18 mouse cellular contexts compared by ENCODE assay signal in the genomic region with DNA sequence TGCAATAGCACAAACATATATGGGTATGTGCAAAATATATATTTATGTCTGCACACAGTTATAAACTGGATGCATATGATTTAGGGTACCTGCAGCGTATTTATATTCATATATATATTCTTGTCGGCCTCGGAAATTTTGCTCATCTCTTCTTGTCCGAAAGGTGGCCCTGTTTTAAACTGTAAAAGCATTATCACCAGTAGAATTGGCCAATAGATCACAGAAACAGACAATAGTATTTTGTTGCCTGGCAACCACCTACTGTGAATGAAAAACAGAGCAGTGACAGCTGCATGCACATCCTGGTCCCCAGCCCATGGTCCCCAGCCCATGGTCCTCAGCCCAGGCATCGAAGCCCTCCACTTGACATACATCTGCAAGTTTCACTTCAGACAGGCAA. TPM values are rescaled to one million over a fixed set of nuclear protein-coding genes. Genes with fewer than 3 reads are reported as not detected.
DNase-seq lines count a peak whose midpoint lies in the region; ATAC-seq and TF ChIP-seq lines count a peak whose summit lies in the region.
"Had no signal": no experiment of that assay in that cellular context is flagged by ENCODE, and none has a peak within 500 bp of the region (broad histone marks: within the 10 kb centered on the region; RNA-seq: fewer than 3 reads in every experiment).

No protein-coding gene starts in this region.

- 0 out of 2 replicates have a peak overlapping the region, but pooled peaks have one; percentile 22 for H3K4me2 ChIP-seq in forebrain, embryonic 12.5 days
- H3K4me2 ChIP-seq in hindbrain, embryonic 15.5 days: peak overlapping the region; percentile 75
- H3K4me2 ChIP-seq in neural tube, embryonic 13.5 days: peak overlapping the region; percentile 63
- H3K4me2 ChIP-seq: embryonic facial prominence, embryonic 12.5 days had no signal

- peaks cover 7% of the 10 kb centered on the region; the same call in 1 of the 2 replicates for H3K27me3 ChIP-seq in forebrain, embryonic 12.5 days
- peaks cover 43% of the 10 kb centered on the region for H3K27me3 ChIP-seq in forebrain, embryonic 10.5 days (ENCODE audit: poor library complexity, severe bottlenecking)
- no peaks in the 10 kb centered on the region for H3K27me3 ChIP-seq in hindbrain, embryonic 15.5 days
- H3K27me3 ChIP-seq in neural tube, embryonic 13.5 days: no peaks in the 10 kb centered on the region; the same call in 1 of the 2 replicates
- H3K27me3 ChIP-seq in embryonic facial prominence, embryonic 10.5 days (replicated peaks; ENCODE audit: low read depth, poor library complexity, severe bottlenecking): peaks cover 27% of the 10 kb centered on the region
- H3K27me3 ChIP-seq: CH12.LX; embryonic facial prominence, embryonic 12.5 days had no signal

- H3K36me3 ChIP-seq in forebrain, embryonic 12.5 days (replicated peaks): no peaks in the 10 kb centered on the region
- H3K36me3 ChIP-seq in forebrain, embryonic 10.5 days (replicated peaks): no peaks in the 10 kb centered on the region
- H3K36me3 ChIP-seq in hindbrain, embryonic 15.5 days: no peaks in the 10 kb centered on the region
- H3K36me3 ChIP-seq in neural tube, embryonic 13.5 days: no peaks in the 10 kb centered on the region
- H3K36me3 ChIP-seq in embryonic facial prominence, embryonic 10.5 days (replicated peaks): no peaks in the 10 kb centered on the region
- H3K36me3 ChIP-seq: embryonic facial prominence, embryonic 12.5 days had no signal

- no peak overlapping the region for H3K4me3 ChIP-seq in forebrain, embryonic 12.5 days (replicated peaks)
- no peak overlapping the region for H3K4me3 ChIP-seq in forebrain, embryonic 10.5 days
- peak overlapping the region; percentile 86 for H3K4me3 ChIP-seq in hindbrain, embryonic 15.5 days
- peak overlapping the region; percentile 78 for H3K4me3 ChIP-seq in neural tube, embryonic 13.5 days
- no peak overlapping the region for H3K4me3 ChIP-seq in embryonic facial prominence, embryonic 10.5 days
- H3K4me3 ChIP-seq: embryonic facial prominence, embryonic 12.5 days had no signal

- H3K9ac ChIP-seq in forebrain, embryonic 12.5 days: no peak overlapping the region
- H3K9ac ChIP-seq in hindbrain, embryonic 15.5 days: peak overlapping the region; percentile 23; the same call in 1 of the 2 replicates
- H3K9ac ChIP-seq in neural tube, embryonic 13.5 days: peak overlapping the region; percentile 51
- H3K9ac ChIP-seq: embryonic facial prominence, embryonic 12.5 days; liver, embryonic 14.5 days had no signal

- no peak for ATAC-seq in forebrain, embryonic 12.5 days (ENCODE audit: low FRiP score)
- no peak for ATAC-seq in hindbrain, embryonic 15.5 days (ENCODE audit: low FRiP score, low read depth)
- ATAC-seq in neural tube, embryonic 13.5 days (ENCODE audit: low read depth): no peak
- ATAC-seq: activated CD4-positive, CD25-positive, alpha-beta regulatory T cell, adult 4 months; lung, postnatal 0 days had no signal

- TF ChIP-seq CTCF in brain, embryonic 14.5 days (IDR thresholded peaks at IDR 0.05; ENCODE audit: borderline replicate concordance, extremely low read depth, insufficient read depth, insufficient read length): no peak

- H3K27ac ChIP-seq in forebrain, embryonic 12.5 days: no peak overlapping the region
- H3K27ac ChIP-seq in forebrain, embryonic 10.5 days: no peak overlapping the region
- peak overlapping the region; percentile 41 for H3K27ac ChIP-seq in hindbrain, embryonic 15.5 days (replicated peaks)
- peak overlapping the region; percentile 39 for H3K27ac ChIP-seq in neural tube, embryonic 13.5 days (replicated peaks)
- no peak overlapping the region for H3K27ac ChIP-seq in embryonic facial prominence, embryonic 10.5 days (replicated peaks)
- H3K27ac ChIP-seq: embryonic facial prominence, embryonic 12.5 days; liver, embryonic 14.5 days had no signal

- 79% methylated on average over 5 of the region's 5 CpGs for WGBS in forebrain, embryonic 12.5 days
- 89% methylated on average over 5 of the region's 5 CpGs for WGBS in forebrain, embryonic 10.5 days
- 32% methylated on average over 5 of the region's 5 CpGs for WGBS in hindbrain, embryonic 15.5 days
- 36% methylated on average over 5 of the region's 5 CpGs for WGBS in neural tube, embryonic 13.5 days
- WGBS in embryonic facial prominence, embryonic 10.5 days: 87% methylated on average over 5 of the region's 5 CpGs

- TF ChIP-seq POLR2A in brain, embryonic 14.5 days (IDR thresholded peaks at IDR 0.05; ENCODE audit: borderline replicate concordance, extremely low read depth, insufficient read depth, insufficient read length, poor library complexity, severe bottlenecking): no peak

- H3K9me3 ChIP-seq in forebrain, embryonic 12.5 days: no peaks in the 10 kb centered on the region
- no peaks in the 10 kb centered on the region for H3K9me3 ChIP-seq in forebrain, embryonic 10.5 days
- H3K9me3 ChIP-seq in hindbrain, embryonic 15.5 days: no peaks in the 10 kb centered on the region
- no peaks in the 10 kb centered on the region for H3K9me3 ChIP-seq in neural tube, embryonic 13.5 days
- H3K9me3 ChIP-seq in embryonic facial prominence, embryonic 10.5 days: no peaks in the 10 kb centered on the region
- H3K9me3 ChIP-seq: embryonic facial prominence, embryonic 12.5 days had no signal

- no peak for DNase-seq in forebrain, embryonic 10.5 days (ENCODE audit: extremely low spot score, low spot score)
- peak; percentile 64 for DNase-seq in brain, embryonic 14.5 days (ENCODE audit: low read depth)
- no peak for DNase-seq in embryonic facial prominence, embryonic 10.5 days (ENCODE audit: low spot score)
- no peak for DNase-seq in adrenal gland, adult 8-10 months
- no peak for DNase-seq in urinary bladder, adult 2 months (ENCODE audit: low spot score)
- DNase-seq: cerebellum, postnatal 36 days; kidney, adult 11 months; kidney, postnatal 4 days; thymus, adult 2 months had no signal

- peaks cover 37% of the 10 kb centered on the region for H3K4me1 ChIP-seq in forebrain, embryonic 12.5 days
- peaks cover 25% of the 10 kb centered on the region for H3K4me1 ChIP-seq in forebrain, embryonic 10.5 days
- H3K4me1 ChIP-seq in hindbrain, embryonic 15.5 days (replicated peaks): peaks cover 63% of the 10 kb centered on the region
- H3K4me1 ChIP-seq in neural tube, embryonic 13.5 days (replicated peaks): peaks cover 73% of the 10 kb centered on the region
- H3K4me1 ChIP-seq in embryonic facial prominence, embryonic 10.5 days: peaks cover 26% of the 10 kb centered on the region

RNA-seq across cellular contexts. Expression of gene Enox1, which starts 2.8 kb away (rescaled TPM):
- 33.5 and 36.5 TPM in 2 replicates for polyA plus RNA-seq in forebrain, embryonic 12.5 days (2016; fragmentation: Nextera tagmentation; extraction: Ambion mirVana)
- polyA plus RNA-seq in forebrain, embryonic 10.5 days (2016; fragmentation: Nextera tagmentation; extraction: Ambion mirVana): 11.8 and 11.9 TPM in 2 replicates
- 34.3 and 34.9 TPM in 2 replicates for polyA plus RNA-seq in brain, embryonic 14.5 days (2012; rRNA removed)
- 37.2 and 43.5 TPM in 2 replicates for polyA plus RNA-seq in hindbrain, embryonic 15.5 days (2015; fragmentation: Nextera tagmentation; extraction: Ambion mirVana)
- polyA plus RNA-seq in neural tube, embryonic 13.5 days (2015; fragmentation: Nextera tagmentation; extraction: Ambion mirVana): 40.4 and 44.9 TPM in 2 replicates
- 8.3 and 9.1 TPM in 2 replicates for polyA plus RNA-seq in embryonic facial prominence, embryonic 10.5 days (2016; fragmentation: Nextera tagmentation; extraction: Ambion mirVana)
- 1 to 10 TPM; 3.1 to 6.7 (median 5.2) TPM for total RNA-seq in adrenal gland, adult 8-10 months (2022)
- 1.6 and 1.8 TPM in 2 replicates for polyA plus RNA-seq in urinary bladder, adult 2 months (2012; rRNA removed)
- total RNA-seq: CH12.LX; megakaryocyte, adult 5-6 weeks had no signal

Comparison
In these comparisons a context has a peak if more than half of its experiments do, and no peak if none do; other contexts are left out.
1. H3K27ac ChIP-seq: peak in hindbrain, embryonic 15.5 days (single experiment) and neural tube, embryonic 13.5 days (single experiment); none in forebrain, embryonic 12.5 days (single experiment), forebrain, embryonic 10.5 days (single experiment) and embryonic facial prominence, embryonic 10.5 days (single experiment).
2. H3K4me2 ChIP-seq: peak in every context shown above with its lines; median percentile 75 in hindbrain, embryonic 15.5 days; 63 in neural tube, embryonic 13.5 days; 22 in forebrain, embryonic 12.5 days.
3. H3K4me3 ChIP-seq: peak in hindbrain, embryonic 15.5 days (single experiment) and neural tube, embryonic 13.5 days (single experiment); none in forebrain, embryonic 12.5 days (single experiment), forebrain, embryonic 10.5 days (single experiment) and embryonic facial prominence, embryonic 10.5 days (single experiment).